8 mouse cellular contexts compared by ENCODE assay signal in the genomic region with DNA sequence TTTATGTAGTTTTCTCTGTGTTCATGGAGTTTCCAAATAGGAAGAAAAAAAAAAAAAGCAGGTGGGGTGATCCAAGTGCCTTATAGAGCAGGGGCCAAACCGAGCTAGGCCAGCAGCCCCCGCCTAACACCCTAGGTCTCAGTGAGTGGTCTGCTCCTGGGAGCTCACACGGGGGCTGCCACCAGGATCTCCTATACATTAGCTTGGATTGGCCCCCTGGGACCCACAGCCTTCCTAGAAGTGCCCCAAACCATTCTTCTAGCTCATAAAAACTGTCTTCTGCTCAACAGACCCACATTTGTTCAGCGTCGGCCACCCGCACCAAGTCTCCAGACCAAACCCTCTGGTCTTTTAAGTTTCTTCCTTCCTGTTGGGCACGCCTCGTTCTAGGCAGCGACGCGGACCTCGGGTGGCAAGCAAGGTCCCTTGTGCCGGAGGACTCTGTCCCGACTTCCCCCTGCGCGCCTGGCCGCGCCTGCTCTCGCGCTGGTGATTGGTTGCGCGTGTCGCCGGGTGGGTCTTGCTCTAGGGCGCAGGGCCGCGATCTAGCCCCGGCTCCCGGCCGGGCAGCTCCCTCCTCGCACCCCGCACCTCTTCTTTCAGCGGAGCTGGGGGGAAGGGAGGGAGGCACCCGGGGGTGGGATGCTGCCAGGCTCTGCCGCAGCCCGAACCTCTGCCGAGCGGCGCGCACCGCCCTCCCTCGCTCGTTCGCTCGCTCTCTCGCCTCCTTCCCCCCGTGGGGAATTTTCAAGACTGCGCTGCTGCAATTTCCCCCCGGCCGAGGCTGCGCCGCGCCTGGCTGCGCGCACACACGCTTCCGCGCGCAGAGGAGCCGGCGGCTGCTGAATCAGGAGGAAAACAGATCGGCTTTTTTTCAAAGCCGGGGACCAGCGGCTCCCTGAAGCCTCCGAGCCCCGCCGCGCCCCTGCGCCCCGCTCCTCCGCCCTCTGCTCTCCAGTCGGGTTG. TPM values are rescaled to one million over a fixed set of nuclear protein-coding genes. Genes with fewer than 3 reads are reported as not detected.
DNase-seq lines count a peak whose midpoint lies in the region; ATAC-seq and TF ChIP-seq lines count a peak whose summit lies in the region.

No protein-coding gene starts in this region.

- peak overlapping the region; percentile 50 for H3K4me3 ChIP-seq in embryonic facial prominence, embryonic 14.5 days (ENCODE audit: low read depth, low read length)
- H3K4me3 ChIP-seq in heart, embryonic 12.5 days: peak overlapping the region; percentile 72
- peak overlapping the region in 1 of 2 experiments; percentile 41; a peak in 2 of 4 replicates for H3K4me3 ChIP-seq in liver, embryonic 14.5 days (ENCODE audit: insufficient read depth in 1 of 2, low read depth in 2 of 2, low read length in 2 of 2)
- peak overlapping the region; percentile 84 for H3K4me3 ChIP-seq in neural tube, embryonic 15.5 days (replicated peaks)

- H3K4me2 ChIP-seq in embryonic facial prominence, embryonic 14.5 days (ENCODE audit: low read depth, low read length): peak overlapping the region; percentile 92
- peak overlapping the region; percentile 100 for H3K4me2 ChIP-seq in heart, embryonic 12.5 days
- peak overlapping the region; percentile 53 for H3K4me2 ChIP-seq in liver, embryonic 14.5 days (ENCODE audit: low read depth)
- H3K4me2 ChIP-seq in neural tube, embryonic 15.5 days: peak overlapping the region; percentile 72

- no peaks in the 10 kb centered on the region for H3K4me1 ChIP-seq in embryonic facial prominence, embryonic 14.5 days (ENCODE audit: control insufficient read depth, insufficient read depth, low read length)
- H3K4me1 ChIP-seq in heart, embryonic 12.5 days (replicated peaks): peaks cover 14% of the 10 kb centered on the region
- no peaks in the 10 kb centered on the region for H3K4me1 ChIP-seq in liver, embryonic 14.5 days (replicated peaks; ENCODE audit: control insufficient read depth in 2 of 2, insufficient read depth in 2 of 2, low read length in 1 of 2)
- H3K4me1 ChIP-seq in neural tube, embryonic 15.5 days: peaks cover 35% of the 10 kb centered on the region

- H3K9ac ChIP-seq in embryonic facial prominence, embryonic 14.5 days (ENCODE audit: low read depth, low read length): peak overlapping the region; percentile 63
- peak overlapping the region; percentile 71 for H3K9ac ChIP-seq in heart, embryonic 12.5 days
- no peak overlapping the region for H3K9ac ChIP-seq in liver, embryonic 14.5 days (replicated peaks)
- H3K9ac ChIP-seq in neural tube, embryonic 15.5 days (replicated peaks): peak overlapping the region; percentile 83

- WGBS in embryonic facial prominence, embryonic 14.5 days: 2% methylated on average over 56 of the region's 72 CpGs
- WGBS in heart, embryonic 12.5 days: 3% methylated on average over 64 of the region's 72 CpGs
- 2% methylated on average over 71 of the region's 72 CpGs for WGBS in liver, embryonic 14.5 days (ENCODE audit: insufficient replicate concordance)
- 2% methylated on average over 65 of the region's 72 CpGs for WGBS in neural tube, embryonic 15.5 days

- TF ChIP-seq CTCF in liver, embryonic 14.5 days (IDR thresholded peaks at IDR 0.05; ENCODE audit: low read depth): no peak

- peaks cover 64% of the 10 kb centered on the region for H3K27me3 ChIP-seq in embryonic facial prominence, embryonic 14.5 days (replicated peaks; ENCODE audit: control insufficient read depth, insufficient read depth, low read length)
- peaks cover 78% of the 10 kb centered on the region for H3K27me3 ChIP-seq in heart, embryonic 12.5 days (replicated peaks)
- H3K27me3 ChIP-seq in liver, embryonic 14.5 days (ENCODE audit: control insufficient read depth, insufficient read depth, low read length): peaks cover 44% of the 10 kb centered on the region
- H3K27me3 ChIP-seq in neural tube, embryonic 15.5 days (replicated peaks): no peaks in the 10 kb centered on the region

- peak; percentile 15 to 19 for DNase-seq in B cell, adult 2 months
- DNase-seq in adrenal gland, postnatal 36 days: peak; percentile 46 to 53
- DNase-seq in embryonic facial prominence, embryonic 14.5 days (ENCODE audit: low spot score): peak; percentile 72
- peak; percentile 22 to 55 for DNase-seq in kidney, postnatal 25 days
- no peak for DNase-seq in liver, embryonic 14.5 days (ENCODE audit: low read depth in 3 of 3, low spot score in 3 of 3)
- no peak for DNase-seq in natural killer cell, adult 2 months (ENCODE audit: low spot score in 2 of 2)

- peak; percentile 67; the same call in 1 of the 2 replicates for ATAC-seq in embryonic facial prominence, embryonic 14.5 days (ENCODE audit: low read depth)
- no peak for ATAC-seq in heart, embryonic 12.5 days (ENCODE audit: insufficient number of reproducible peaks, low FRiP score)
- no peak for ATAC-seq in liver, embryonic 14.5 days (ENCODE audit: insufficient read depth)
- ATAC-seq in neural tube, embryonic 15.5 days (ENCODE audit: low FRiP score): peak; percentile 80

- TF ChIP-seq EP300 in liver, embryonic 14.5 days (IDR thresholded peaks at IDR 0.05; ENCODE audit: low read depth): no peak

- H3K36me3 ChIP-seq in embryonic facial prominence, embryonic 14.5 days (ENCODE audit: control insufficient read depth, insufficient read depth, low read length): no peaks in the 10 kb centered on the region
- no peaks in the 10 kb centered on the region for H3K36me3 ChIP-seq in heart, embryonic 12.5 days
- H3K36me3 ChIP-seq in liver, embryonic 14.5 days (replicated peaks; ENCODE audit: control insufficient read depth, insufficient read depth, low read depth): no peaks in the 10 kb centered on the region
- H3K36me3 ChIP-seq in neural tube, embryonic 15.5 days: 0 out of 2 replicates have a peak, but pooled peaks cover 2% of the 10 kb centered on the region

- H3K9me3 ChIP-seq in embryonic facial prominence, embryonic 14.5 days (ENCODE audit: control insufficient read depth, low read length): 0 out of 2 replicates have a peak, but pooled peaks cover 7% of the 10 kb centered on the region
- peaks cover 5% of the 10 kb centered on the region for H3K9me3 ChIP-seq in heart, embryonic 12.5 days (replicated peaks)
- no peaks in the 10 kb centered on the region for H3K9me3 ChIP-seq in liver, embryonic 14.5 days (ENCODE audit: control insufficient read depth, low read length)
- H3K9me3 ChIP-seq in neural tube, embryonic 15.5 days (replicated peaks): no peaks in the 10 kb centered on the region

- no peak overlapping the region; the same call in 1 of the 2 replicates for H3K27ac ChIP-seq in embryonic facial prominence, embryonic 14.5 days (replicated peaks; ENCODE audit: low read depth, low read length)
- no peak overlapping the region; the same call in 1 of the 2 replicates for H3K27ac ChIP-seq in heart, embryonic 12.5 days (ENCODE audit: poor library complexity, severe bottlenecking)
- H3K27ac ChIP-seq in liver, embryonic 14.5 days: no peak overlapping the region
- H3K27ac ChIP-seq in neural tube, embryonic 15.5 days (replicated peaks): peak overlapping the region; percentile 89

RNA-seq across cellular contexts. Expression of a gene that starts 25.9 kb away (rescaled TPM):
- 1 to 10 TPM; 4.3 to 7.3 TPM for total RNA-seq in adrenal gland, postnatal 36 days (2021)
- 4.5 and 5.8 TPM in 2 replicates for polyA plus RNA-seq in embryonic facial prominence, embryonic 14.5 days (2014; fragmentation: Nextera tagmentation; extraction: Ambion mirVana)
- polyA plus RNA-seq in heart, embryonic 12.5 days (2016; fragmentation: Nextera tagmentation; extraction: Ambion mirVana): 9.2 and 9.4 TPM in 2 replicates
- 0.19 and 1.5 TPM in 2 replicates for polyA plus RNA-seq in liver, embryonic 14.5 days (2012; rRNA removed)
- polyA plus RNA-seq in liver, embryonic 14.5 days (2014; fragmentation: Nextera tagmentation; extraction: Ambion mirVana): 0.61 TPM in 2 replicates
- 18.3 and 23.6 TPM in 2 replicates for polyA plus RNA-seq in neural tube, embryonic 15.5 days (2015; fragmentation: Nextera tagmentation; extraction: Ambion mirVana)

Comparison
In these comparisons a context has a peak if more than half of its experiments do, and no peak if none do; other contexts are left out.
1. DNase-seq: peak in B cell, adult 2 months (2 of 2), adrenal gland, postnatal 36 days (2 of 2), embryonic facial prominence, embryonic 14.5 days (single experiment) and kidney, postnatal 25 days (2 of 2); none in liver, embryonic 14.5 days (0 of 3) and natural killer cell, adult 2 months (0 of 2).
2. ATAC-seq: peak in embryonic facial prominence, embryonic 14.5 days (single experiment) and neural tube, embryonic 15.5 days (single experiment); none in heart, embryonic 12.5 days (single experiment) and liver, embryonic 14.5 days (single experiment).
3. Peak in every context shown above with its lines, with median percentiles within 50 percentile points of each other: H3K4me2 ChIP-seq.